Mouse (Mus musculus) adrenal gland, postnatal 10 days (tissue): ENCODE data around the gene Ptpn14. TPM values are rescaled to one million over a fixed set of nuclear protein-coding genes. Genes with fewer than 3 reads are reported as not detected.

ENCODE experiments used
- DNase-seq: peaks from one replicate; pipeline ENCODE4 v3.0.0; 2021; ENCODE audit warnings: mixed read lengths
- total RNA-seq, 2 experiments: library from RNA; stranded (reverse); gene quantifications; 2 replicates each; pipeline ENCODE4 v1.2.3; 2021

Ptpn14 gene
- total RNA-seq, 2 experiments from 2014 or later: 24.1 to 27.7 TPM

- no peak for DNase-seq
These were observed 80.4 kb downstream of the Ptpn14 start for GRCm38 (mm10) chr1:189808453-189808852.

- DNase-seq: no peak
These were observed 83.7 kb downstream of the Ptpn14 start for GRCm38 (mm10) chr1:189811778-189812177.

GRCm38 (mm10) chr1:189814385-189814784 lies 86.3 kb downstream of the Ptpn14 start:
- no peak for DNase-seq

- DNase-seq: no peak
These were observed 89.0 kb downstream of the Ptpn14 start for GRCm38 (mm10) chr1:189817089-189817488.

GRCm38 (mm10) chr1:189817810-189818209 lies 89.7 kb downstream of the Ptpn14 start:
- peak; percentile 25 for DNase-seq

DNA sequence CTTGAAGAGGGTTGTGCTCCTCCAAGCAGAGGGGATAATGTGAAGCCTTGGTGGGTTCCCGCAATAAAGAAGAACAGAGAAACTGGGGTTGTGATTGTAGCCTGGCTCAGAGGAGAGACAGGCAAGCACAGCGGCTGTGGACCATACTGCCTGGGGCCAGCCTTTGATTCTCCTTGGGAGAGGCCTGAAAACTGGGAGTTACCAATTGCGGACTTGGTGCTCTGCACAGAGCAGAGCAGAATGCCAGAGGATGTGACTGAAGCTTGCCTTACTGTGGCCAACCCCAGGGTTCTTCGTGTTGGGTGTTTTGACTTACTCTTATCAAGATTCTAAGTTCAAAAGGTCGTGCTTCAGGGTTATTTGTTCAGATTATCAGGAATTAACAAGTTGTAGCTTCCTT lies 92.0 kb downstream of the Ptpn14 start:
- DNase-seq: no peak

DNA sequence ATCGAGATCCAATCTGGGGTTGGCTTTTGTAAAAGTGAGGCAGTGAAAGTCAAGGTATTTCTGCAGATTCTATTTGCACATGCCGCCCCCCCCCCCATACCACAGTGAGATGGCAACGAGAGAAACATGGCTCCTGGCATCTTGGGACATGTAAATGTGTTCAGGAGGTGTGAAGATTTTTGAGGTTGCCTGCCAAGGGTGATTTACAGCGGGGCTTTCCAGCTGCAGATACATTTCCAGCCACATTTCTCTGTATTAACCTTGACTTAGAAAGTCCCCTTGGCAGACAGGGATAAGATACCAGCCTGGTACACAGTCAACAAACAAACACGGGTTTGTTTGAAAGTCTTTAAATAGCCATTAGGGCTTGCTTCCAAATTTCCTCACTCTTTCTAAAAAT lies 96.4 kb downstream of the Ptpn14 start:
- no peak for DNase-seq

DNA sequence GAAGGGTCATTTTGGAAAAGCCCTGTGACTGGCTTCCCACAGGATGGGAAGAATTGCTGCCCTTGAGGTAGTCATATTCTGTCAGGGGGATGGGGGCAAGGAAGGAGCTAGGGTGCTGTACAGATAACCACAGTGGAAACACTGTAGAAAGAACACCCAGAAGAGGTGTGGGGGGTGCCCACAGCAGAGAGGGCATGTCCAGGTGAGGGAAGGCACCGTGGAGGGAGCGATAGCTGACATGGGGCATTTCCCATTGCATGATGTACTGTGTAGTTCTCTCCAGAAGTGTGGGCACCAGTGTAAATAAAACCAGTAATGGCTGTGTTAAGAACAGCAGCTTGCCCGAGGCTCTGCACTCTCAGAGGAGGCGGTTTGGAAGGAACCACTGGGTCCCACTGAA lies 102.3 kb downstream of the Ptpn14 start:
- no peak for DNase-seq

- DNase-seq: no peak
These were observed 102.7 kb downstream of the Ptpn14 start for GRCm38 (mm10) chr1:189830797-189831232.

DNA sequence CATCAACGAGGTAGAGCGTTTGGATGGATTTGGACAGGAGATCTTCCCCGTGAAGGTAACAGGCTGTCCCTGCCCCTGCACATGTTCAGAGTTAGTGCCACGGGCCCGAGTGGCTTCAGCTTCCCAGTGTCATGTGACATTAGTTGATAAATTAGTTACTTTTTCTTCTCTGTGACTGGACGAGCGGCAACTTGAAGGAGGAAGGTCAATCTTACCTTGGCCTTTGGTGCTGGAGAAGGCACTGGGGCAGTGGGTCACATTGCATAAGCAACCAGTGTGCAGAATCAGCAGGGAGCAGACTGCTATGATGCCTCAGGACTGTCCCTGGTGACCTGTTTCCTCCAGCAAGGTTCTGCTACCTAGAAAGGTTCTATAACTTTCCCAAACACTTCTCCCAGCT lies 105.3 kb downstream of the Ptpn14 start:
- DNase-seq: no peak

- no peak for DNase-seq
These were observed 106.1 kb downstream of the Ptpn14 start for GRCm38 (mm10) chr1:189834166-189834565.

GRCm38 (mm10) chr1:189846319-189846718 lies 118.3 kb downstream of the Ptpn14 start:
- DNase-seq: no peak

- no peak for DNase-seq
These were observed 121.5 kb downstream of the Ptpn14 start for GRCm38 (mm10) chr1:189849550-189849949.

GRCm38 (mm10) chr1:189852051-189852450 lies 124.0 kb downstream of the Ptpn14 start:
- no peak for DNase-seq

DNA sequence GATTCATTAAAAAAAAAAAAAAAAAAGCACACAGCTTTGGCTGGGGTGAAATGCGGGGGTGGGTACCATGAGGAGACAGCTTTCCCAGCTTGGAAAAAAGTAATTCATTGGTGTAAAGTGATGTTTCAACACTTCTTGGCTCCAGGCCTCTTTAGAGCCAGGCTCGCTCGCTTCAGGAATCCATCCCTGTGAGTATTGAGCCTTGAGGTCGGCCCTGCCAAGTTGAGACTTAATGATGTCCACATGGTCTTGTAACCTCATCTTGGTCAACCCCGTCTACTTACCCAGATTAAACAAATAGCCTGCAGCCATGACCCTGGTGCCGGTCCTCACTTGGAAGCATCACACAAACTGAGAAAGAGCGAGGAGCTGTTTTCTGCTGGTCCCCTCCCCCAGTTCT lies 124.4 kb downstream of the Ptpn14 start:
- DNase-seq: no peak

DNA sequence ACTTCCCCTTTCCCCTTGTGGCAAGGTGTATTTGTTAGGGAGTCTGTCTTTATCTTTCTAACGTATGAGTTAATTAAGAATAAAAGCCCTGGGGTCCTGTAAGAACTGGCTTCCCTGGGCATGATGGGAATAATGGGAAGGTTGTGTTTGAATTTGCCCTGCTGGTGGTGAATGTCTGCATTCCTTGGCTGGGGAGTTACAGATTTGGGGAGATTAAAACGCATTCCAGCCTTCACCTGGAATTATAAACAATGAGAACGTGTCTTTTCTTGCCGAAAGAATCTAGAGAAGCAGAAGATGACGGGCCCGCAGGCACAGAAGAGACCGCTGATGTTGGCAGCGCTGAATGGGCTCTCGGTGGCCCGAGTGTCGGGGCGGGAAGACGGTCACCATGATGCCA lies 126.6 kb downstream of the Ptpn14 start:
- DNase-seq: no peak

DNA sequence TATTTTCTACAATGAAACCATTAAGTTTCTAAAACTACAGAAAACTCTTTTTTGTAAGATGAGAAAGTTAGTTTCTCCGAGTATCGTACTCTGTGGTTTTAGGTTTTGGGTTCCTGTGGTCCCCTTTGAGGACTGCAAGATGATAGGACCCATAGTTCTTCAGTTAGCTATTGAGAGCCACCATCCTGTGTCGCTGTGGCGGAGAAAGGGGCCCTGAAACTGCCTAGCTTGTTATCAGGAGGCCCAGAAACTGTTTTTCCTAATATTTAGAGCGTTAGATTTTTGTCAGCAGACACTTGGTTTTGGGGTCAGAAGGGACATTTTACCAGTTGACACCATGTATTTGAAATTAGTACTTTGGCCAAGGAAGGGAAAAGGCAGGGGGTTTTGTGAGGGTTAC lies 127.7 kb downstream of the Ptpn14 start:
- DNase-seq: no peak

DNA sequence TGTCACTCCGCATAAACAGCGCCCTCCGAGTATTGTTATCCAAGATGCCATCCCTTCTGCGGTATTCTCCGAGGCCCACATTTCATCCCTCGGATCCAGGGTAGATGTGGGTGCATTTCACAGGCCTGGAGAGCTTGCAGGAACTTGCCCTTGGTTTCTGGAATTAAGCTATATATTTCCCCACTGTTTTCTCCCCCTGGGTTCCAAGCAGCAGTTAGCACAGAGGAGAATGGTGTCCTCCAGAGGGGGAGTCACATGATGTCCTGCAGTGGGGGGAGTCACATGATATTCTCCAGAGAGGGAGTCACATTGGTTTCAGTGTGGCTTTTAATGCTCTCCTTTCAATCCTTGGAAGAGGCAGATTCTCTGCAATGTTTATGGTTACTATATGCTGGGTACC lies 130.3 kb downstream of the Ptpn14 start:
- DNase-seq: no peak

GRCm38 (mm10) chr1:189860112-189860941 lies 132.3 kb downstream of the Ptpn14 start:
- no peak for DNase-seq

DNA sequence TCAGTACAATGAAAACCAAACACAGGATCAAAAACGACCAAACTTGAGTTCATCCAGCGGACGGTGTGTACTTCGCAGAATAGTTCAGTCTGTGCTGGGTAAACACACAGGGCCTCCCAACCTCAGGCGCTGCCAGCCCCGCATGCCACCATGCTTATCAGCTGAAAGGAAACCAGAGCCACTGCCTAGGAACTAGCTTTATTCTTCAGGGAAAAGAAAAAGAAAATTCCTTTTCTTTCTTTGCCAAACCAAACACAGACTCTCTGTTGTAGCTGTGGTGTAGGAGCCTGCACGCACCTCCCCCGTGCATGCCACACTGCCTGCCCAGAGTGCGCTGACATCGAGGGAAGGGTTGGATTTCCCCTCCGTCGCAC lies 132.9 kb downstream of the Ptpn14 start:
- no peak for DNase-seq

GRCm38 (mm10) chr1:189863727-189864126 lies 135.7 kb downstream of the Ptpn14 start:
- no peak for DNase-seq

DNA sequence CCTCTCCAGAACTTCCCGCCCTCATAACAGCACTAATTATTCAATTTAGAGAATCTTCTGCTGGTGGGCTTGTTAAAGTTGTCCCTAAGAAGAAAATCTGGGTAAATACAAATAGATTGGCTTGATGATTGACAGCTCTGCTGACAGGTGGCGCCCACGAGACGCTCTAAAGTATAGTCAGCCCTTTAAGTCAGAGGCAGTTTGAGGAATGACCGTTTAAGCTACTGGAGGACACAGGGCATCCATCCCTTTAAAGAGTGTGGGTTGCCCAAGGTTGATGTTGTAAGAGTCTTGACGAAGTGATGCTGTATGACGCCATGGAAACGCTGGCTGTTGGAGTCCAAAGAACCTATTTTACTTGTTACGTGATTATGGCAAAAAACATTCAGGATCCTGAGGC lies 136.2 kb downstream of the Ptpn14 start:
- no peak for DNase-seq

- no peak for DNase-seq
These were observed 136.9 kb downstream of the Ptpn14 start for GRCm38 (mm10) chr1:189864846-189865560.

GRCm38 (mm10) chr1:189866621-189867020 lies 138.6 kb downstream of the Ptpn14 start:
- DNase-seq: no peak
